Mouse (Mus musculus) limb, embryonic 10.5 days (tissue): ENCODE data around the gene Xkrx. TPM values are rescaled to one million over a fixed set of nuclear protein-coding genes. Genes with fewer than 3 reads are reported as not detected.
"Not testable (repeated sequence)": the region's sequence is repeated elsewhere in the genome, so short reads cannot be mapped to it uniquely, and the experiment has no call there.

Source experiments
- DNase-seq: peaks from one replicate; pipeline ENCODE4 v3.0.0-alpha.2; 2017; ENCODE audit warnings: low spot score
- H3K27ac ChIP-seq: fragments of 300-500 bp; sonication (generic); 2 replicates; pipeline ENCODE4 v1.5.1; 2016; ENCODE audit warnings: mild to moderate bottlenecking
- H3K27me3 ChIP-seq: fragments of 300-500 bp; sonication (generic); 2 replicates; pipeline ENCODE4 v1.6.1; 2016; ENCODE audit warnings: low read depth, mild to moderate bottlenecking; ENCODE audit not compliant: poor library complexity, severe bottlenecking
- H3K36me3 ChIP-seq: fragments of 300-500 bp; sonication (generic); 2 replicates; pipeline ENCODE4 v1.6.1; 2016; ENCODE audit warnings: mild to moderate bottlenecking, moderate library complexity
- H3K4me1 ChIP-seq: fragments of 300-500 bp; sonication (generic); 2 replicates; pipeline ENCODE4 v1.6.1; 2016
- H3K4me3 ChIP-seq: fragments of 300-500 bp; sonication (generic); 2 replicates; pipeline ENCODE4 v1.5.1; 2016; ENCODE audit warnings: mild to moderate bottlenecking, moderate library complexity
- H3K9me3 ChIP-seq: fragments of 300-500 bp; sonication (generic); replicated peaks from 2 replicates; pipeline ENCODE4 v1.6.1; 2016; ENCODE audit warnings: mild to moderate bottlenecking
- WGBS: fragments of 180-500 bp; shearing (Covaris S2); methylation state at CpG from one replicate; pipeline ENCODE4 v1.1.7; 2016; 5-methylcytosine and 5-hydroxymethylcytosine counted together
- polyA plus RNA-seq: library from polyadenylated mRNA; unstranded; fragments of >200 nt; fragmentation: Nextera tagmentation; extraction: Ambion mirVana; gene quantifications from 2 replicates; pipeline ENCODE4 v1.2.1, GENCODE M21; 2016

Gene Xkrx
- polyA plus RNA-seq: 0.13 TPM in 1 of 2 replicates, not detected in the other

- Histone ChIP-seq H3K36me3 (no peaks in the 10 kb centered on the region), H3K9me3 (no peaks in the 10 kb centered on the region), H3K27me3 (peaks cover 80% of the 10 kb centered on the region), H3K4me3 (peak within 1 kb of the TSS; percentile 38), H3K27ac (no peak within 1 kb of the TSS), H3K4me1 (0 out of 2 replicates have a peak, but pooled peaks cover 8% of the 10 kb centered on the region)
- DNase-seq: peak; percentile 29
- WGBS: 25% methylated on average over 16 of the region's 16 CpGs
These were observed at the start of gene Xkrx for GRCm38 (mm10) chrX:134162043-134162720. TSS of gene Xkrx (minus strand) at chrX:134162076.

- no peak overlapping the region for H3K27ac ChIP-seq
- H3K4me1 ChIP-seq: no peaks in the 10 kb centered on the region
- H3K27me3 ChIP-seq: peaks cover 66% of the 10 kb centered on the region
- DNase-seq: no peak
- 91% methylated on average over 7 of the region's 7 CpGs for WGBS
- H3K4me3 ChIP-seq: no peak overlapping the region
- no peaks in the 10 kb centered on the region for H3K9me3 ChIP-seq
- no peaks in the 10 kb centered on the region for H3K36me3 ChIP-seq
These were observed 49.3 kb upstream of the Xkrx start for GRCm38 (mm10) chrX:134211151-134211642.

DNA sequence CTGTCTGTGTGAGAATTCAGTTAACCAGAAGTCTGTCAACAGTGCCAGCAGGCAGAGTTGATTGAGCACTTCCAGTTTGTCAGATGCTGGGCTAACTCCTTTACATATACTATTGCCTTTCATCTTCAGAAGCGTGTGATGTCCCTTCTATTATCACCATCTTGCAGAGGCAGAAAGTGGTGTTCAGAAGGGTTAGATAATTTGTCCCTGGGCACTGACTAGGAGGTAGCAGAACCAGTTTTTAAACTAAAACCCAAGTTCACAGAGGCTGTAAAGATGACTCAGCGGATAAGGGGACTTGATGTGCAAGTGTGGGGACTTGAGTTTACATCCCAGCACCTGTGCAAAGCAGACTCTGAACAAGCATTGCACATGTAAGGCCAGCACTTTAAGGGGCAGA lies 46.6 kb upstream of the Xkrx start:
- no peaks in the 10 kb centered on the region for H3K36me3 ChIP-seq
- 77% methylated on average over 2 of the region's 2 CpGs for WGBS
- DNase-seq: no peak
- no peak overlapping the region for H3K27ac ChIP-seq
- H3K27me3 ChIP-seq: peaks cover 59% of the 10 kb centered on the region
- no peak overlapping the region for H3K4me3 ChIP-seq
- no peaks in the 10 kb centered on the region for H3K9me3 ChIP-seq
- no peaks in the 10 kb centered on the region for H3K4me1 ChIP-seq

GRCm38 (mm10) chrX:134187201-134187600 lies 25.3 kb upstream of the Xkrx start, which contains the start of gene Arl13a:
TSS of gene Arl13a (plus strand) at chrX:134187501.
- not testable (repeated sequence) for H3K4me3 ChIP-seq, H3K27ac ChIP-seq, H3K36me3 ChIP-seq, H3K4me1 ChIP-seq, DNase-seq, H3K9me3 ChIP-seq
- peaks cover 80% of the 10 kb centered on the region for H3K27me3 ChIP-seq
- 90% methylated on average over 8 of the region's 9 CpGs for WGBS

- H3K4me1 ChIP-seq: no peaks in the 10 kb centered on the region
- no peaks in the 10 kb centered on the region for H3K36me3 ChIP-seq
- peaks cover 46% of the 10 kb centered on the region for H3K27me3 ChIP-seq
- no peak overlapping the region for H3K27ac ChIP-seq
- no peaks in the 10 kb centered on the region for H3K9me3 ChIP-seq
- 94% methylated on average over 1 of the region's 1 CpGs for WGBS
- DNase-seq: no peak
- H3K4me3 ChIP-seq: no peak overlapping the region
These were observed 12.8 kb upstream of the Xkrx start for GRCm38 (mm10) chrX:134174699-134175098.

DNA sequence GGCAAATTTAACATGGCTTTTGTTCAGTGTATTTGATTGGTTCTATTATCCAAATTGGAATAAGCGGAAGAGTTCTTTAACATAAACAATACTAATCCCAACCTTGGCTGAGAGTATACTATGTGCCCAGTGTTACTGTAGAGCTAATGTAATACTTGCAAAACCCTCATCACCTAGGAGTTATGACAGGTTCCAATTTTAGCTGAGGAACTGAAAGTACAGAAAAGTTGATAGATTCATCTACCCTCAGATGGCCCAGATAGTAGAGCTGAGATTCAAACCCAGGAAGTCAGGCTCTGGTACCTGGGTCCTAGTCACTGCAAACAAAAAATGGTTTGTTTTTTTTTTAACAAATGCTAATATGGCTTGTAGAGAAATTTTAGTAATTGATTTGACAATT lies 8.7 kb upstream of the Xkrx start:
- Histone ChIP-seq H3K27me3 (peaks cover 46% of the 10 kb centered on the region), H3K36me3 (no peaks in the 10 kb centered on the region), H3K27ac (no peak overlapping the region), H3K9me3 (no peaks in the 10 kb centered on the region), H3K4me1 (no peaks in the 10 kb centered on the region), H3K4me3 (no peak overlapping the region)
- WGBS: 95% methylated on average over 1 of the region's 1 CpGs
- DNase-seq: no peak

DNA sequence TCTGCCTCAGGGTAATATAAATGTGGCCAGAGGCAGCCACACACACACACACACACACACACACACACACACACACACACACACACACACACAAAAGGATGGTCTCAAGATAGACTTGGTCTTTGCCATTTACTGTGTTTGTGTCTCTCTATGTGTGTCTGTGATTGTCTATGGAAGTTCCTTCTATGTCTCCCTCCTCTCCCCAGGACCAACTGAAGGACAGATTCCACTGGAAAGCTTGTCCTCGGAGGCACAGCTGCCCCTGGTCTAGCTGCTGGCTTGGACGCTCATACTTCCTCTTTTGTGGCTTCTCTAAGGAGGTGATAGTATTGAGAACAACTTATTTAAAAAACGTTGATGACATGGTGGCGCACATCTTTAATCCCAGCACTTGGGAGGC lies 1.6 kb upstream of the Xkrx start:
- 59% methylated on average over 4 of the region's 4 CpGs for WGBS
- H3K4me1 ChIP-seq: 0 out of 2 replicates have a peak, but pooled peaks cover 8% of the 10 kb centered on the region
- no peaks in the 10 kb centered on the region for H3K36me3 ChIP-seq
- H3K27me3 ChIP-seq: peaks cover 79% of the 10 kb centered on the region
- no peaks in the 10 kb centered on the region for H3K9me3 ChIP-seq
- no peak overlapping the region for H3K4me3 ChIP-seq
- DNase-seq: no peak
- H3K27ac ChIP-seq: no peak overlapping the region

GRCm38 (mm10) chrX:134162826-134163225 lies 950 bp upstream of the Xkrx start:
- Histone ChIP-seq H3K9me3 (no peaks in the 10 kb centered on the region), H3K4me1 (0 out of 2 replicates have a peak, but pooled peaks cover 8% of the 10 kb centered on the region), H3K36me3 (no peaks in the 10 kb centered on the region), H3K27me3 (peaks cover 81% of the 10 kb centered on the region), H3K4me3 (peak overlapping the region; percentile 38), H3K27ac (no peak overlapping the region)
- no peak for DNase-seq
- WGBS: 22% methylated on average over 11 of the region's 11 CpGs

GRCm38 (mm10) chrX:134160442-134160841 lies 1.4 kb downstream of the Xkrx start:
- Histone ChIP-seq H3K27ac (no peak overlapping the region), H3K9me3 (no peaks in the 10 kb centered on the region), H3K36me3 (no peaks in the 10 kb centered on the region), H3K4me1 (0 out of 2 replicates have a peak, but pooled peaks cover 8% of the 10 kb centered on the region), H3K27me3 (peaks cover 75% of the 10 kb centered on the region), H3K4me3 (no peak overlapping the region)
- no peak for DNase-seq
- 96% methylated on average over 2 of the region's 2 CpGs for WGBS

- WGBS: 51% methylated on average over 7 of the region's 7 CpGs
- Histone ChIP-seq H3K27ac (no peak overlapping the region), H3K4me1 (0 out of 2 replicates have a peak, but pooled peaks cover 8% of the 10 kb centered on the region), H3K9me3 (no peaks in the 10 kb centered on the region), H3K36me3 (no peaks in the 10 kb centered on the region), H3K27me3 (peaks cover 75% of the 10 kb centered on the region), H3K4me3 (no peak overlapping the region)
- no peak for DNase-seq
These were observed 3.7 kb downstream of the Xkrx start for GRCm38 (mm10) chrX:134158151-134158550.

DNA sequence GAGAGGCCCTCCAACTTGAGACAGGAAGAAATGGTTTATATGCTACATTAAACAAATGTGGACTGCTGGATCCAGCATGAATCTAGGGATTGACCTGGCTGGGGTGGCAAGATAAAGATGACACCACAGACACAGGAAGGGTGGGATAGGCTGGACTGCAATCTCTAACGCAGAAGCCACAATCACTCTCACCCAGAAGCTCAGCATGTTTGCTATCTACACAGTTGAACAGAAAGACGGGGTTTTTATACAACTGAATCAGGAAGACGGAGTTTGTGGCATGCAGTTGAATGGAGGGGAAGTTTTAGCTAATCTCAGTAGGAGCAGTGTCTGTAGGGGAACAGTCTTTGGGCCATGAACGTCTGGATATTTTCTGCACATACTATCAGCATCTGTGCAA lies 19.9 kb downstream of the Xkrx start:
- H3K27me3 ChIP-seq: peaks cover 69% of the 10 kb centered on the region
- no peaks in the 10 kb centered on the region for H3K4me1 ChIP-seq
- DNase-seq: no peak
- H3K27ac ChIP-seq: no peak overlapping the region
- no peak overlapping the region for H3K4me3 ChIP-seq
- no peaks in the 10 kb centered on the region for H3K36me3 ChIP-seq
- H3K9me3 ChIP-seq: no peaks in the 10 kb centered on the region
- 79% methylated on average over 4 of the region's 4 CpGs for WGBS

DNA sequence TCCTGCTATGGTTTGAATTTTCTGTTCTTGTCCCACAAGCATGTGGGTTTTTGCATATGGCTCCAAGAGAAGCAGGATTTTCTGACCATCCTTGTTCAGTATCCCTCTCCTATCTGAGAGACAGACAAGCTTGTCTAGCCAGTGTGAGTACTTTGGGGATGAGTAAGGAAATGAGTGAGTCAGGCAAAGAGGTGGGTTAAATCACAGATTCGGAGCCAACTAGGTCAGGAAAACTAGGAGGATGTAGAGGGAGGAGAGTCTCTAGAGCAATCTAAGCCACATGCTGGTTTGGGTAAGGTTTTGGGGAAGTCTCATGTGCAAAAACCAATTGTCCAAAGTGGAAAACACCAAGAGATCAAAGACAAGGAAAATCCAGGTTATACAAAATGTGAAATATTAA lies 20.3 kb downstream of the Xkrx start:
- no peak overlapping the region for H3K27ac ChIP-seq
- WGBS: 93% methylated on average over 1 of the region's 1 CpGs
- H3K27me3 ChIP-seq: peaks cover 70% of the 10 kb centered on the region
- no peaks in the 10 kb centered on the region for H3K4me1 ChIP-seq
- H3K9me3 ChIP-seq: no peaks in the 10 kb centered on the region
- H3K4me3 ChIP-seq: no peak overlapping the region
- no peak for DNase-seq
- H3K36me3 ChIP-seq: no peaks in the 10 kb centered on the region

DNA sequence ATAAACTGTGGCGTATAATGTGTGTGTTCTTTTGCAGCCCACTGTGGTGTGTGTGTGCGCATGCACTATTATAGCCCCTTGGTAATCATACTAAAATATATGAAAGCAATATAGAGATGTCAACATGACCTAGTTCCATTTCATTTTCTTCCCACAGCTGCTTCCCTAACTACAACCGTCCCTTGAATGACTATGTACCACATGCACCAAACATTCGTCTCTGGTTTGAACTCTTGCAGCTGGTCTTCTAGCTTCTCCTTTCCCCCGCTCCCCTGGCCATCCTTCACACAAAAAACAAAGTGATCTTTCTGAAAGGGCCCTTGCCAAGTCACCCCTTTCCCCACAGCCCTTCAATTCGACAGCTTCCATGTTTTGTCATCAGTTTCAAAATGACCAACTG lies 21.9 kb downstream of the Xkrx start:
- Histone ChIP-seq H3K4me3 (no peak overlapping the region), H3K9me3 (no peaks in the 10 kb centered on the region), H3K27ac (no peak overlapping the region), H3K4me1 (no peaks in the 10 kb centered on the region), H3K36me3 (no peaks in the 10 kb centered on the region), H3K27me3 (peaks cover 71% of the 10 kb centered on the region)
- 88% methylated on average over 6 of the region's 6 CpGs for WGBS
- no peak for DNase-seq
